Mouse (Mus musculus): ENCODE results near the gene Cyp4x1. TPM values are rescaled to one million over a fixed set of nuclear protein-coding genes. Genes with fewer than 3 reads are reported as not detected.

Gene Cyp4x1
- polyA plus RNA-seq, 1 experiment, result 0.38 TPM

GRCm38 (mm10) chr4:115121162-115121561 is 12.9 kb downstream of the Cyp4x1 start:
- TF ChIP-seq FLI1 (IDR thresholded peaks at IDR 0.05; ENCODE audit: low read length), result no peak
- TF ChIP-seq GATA1 (IDR thresholded peaks at IDR 0.05; ENCODE audit: borderline replicate concordance, low read length), result no peak
- H3K9me3 ChIP-seq, result no peaks in the 10 kb centered on the region
- H3K36me3 ChIP-seq (replicated peaks; ENCODE audit: low read length), result peaks cover 5% of the 10 kb centered on the region
- peaks cover 2% of the 10 kb centered on the region for H3K27me3 ChIP-seq (replicated peaks)
- peaks cover 59% of the 10 kb centered on the region for H3K4me1 ChIP-seq
- no peak overlapping the region for H3K4me3 ChIP-seq (replicated peaks)

- Histone ChIP-seq H3K9me3 (no peaks in the 10 kb centered on the region), H3K4me1 (peaks cover 60% of the 10 kb centered on the region), H3K4me3 (replicated peaks) (no peak overlapping the region), H3K27me3 (replicated peaks) (peaks cover 2% of the 10 kb centered on the region), H3K36me3 (replicated peaks; ENCODE audit: low read length) (peaks cover 5% of the 10 kb centered on the region)
- no peak for TF ChIP-seq FLI1 (IDR thresholded peaks at IDR 0.05; ENCODE audit: low read length)
- TF ChIP-seq GATA1 (IDR thresholded peaks at IDR 0.05; ENCODE audit: borderline replicate concordance, low read length), result no peak
Observed at GRCm38 (mm10) chr4:115119642-115120041, 14.4 kb downstream of the Cyp4x1 start.

- no peak for TF ChIP-seq GATA1 (IDR thresholded peaks at IDR 0.05; ENCODE audit: borderline replicate concordance, low read length)
- no peak for TF ChIP-seq FLI1 (IDR thresholded peaks at IDR 0.05; ENCODE audit: low read length)
- Histone ChIP-seq H3K9me3 (no peaks in the 10 kb centered on the region), H3K4me3 (replicated peaks) (peak overlapping the region; percentile 70), H3K36me3 (replicated peaks; ENCODE audit: low read length) (peaks cover 2% of the 10 kb centered on the region), H3K27me3 (replicated peaks) (no peaks in the 10 kb centered on the region), H3K4me1 (peaks cover 70% of the 10 kb centered on the region)
Observed at GRCm38 (mm10) chr4:115113266-115113665, 20.8 kb downstream of the Cyp4x1 start.

- no peaks in the 10 kb centered on the region for H3K27me3 ChIP-seq (replicated peaks)
- H3K4me1 ChIP-seq, result peaks cover 62% of the 10 kb centered on the region
- H3K4me3 ChIP-seq (replicated peaks), result no peak overlapping the region
- peaks cover 2% of the 10 kb centered on the region for H3K36me3 ChIP-seq (replicated peaks; ENCODE audit: low read length)
- 0 out of 2 replicates have a peak, but pooled peaks cover 3% of the 10 kb centered on the region for H3K9me3 ChIP-seq
- TF ChIP-seq GATA1 (IDR thresholded peaks at IDR 0.05; ENCODE audit: borderline replicate concordance, low read length) (no peak), FLI1 (IDR thresholded peaks at IDR 0.05; ENCODE audit: low read length) (no peak)
Observed at GRCm38 (mm10) chr4:115111167-115111566, 22.9 kb downstream of the Cyp4x1 start.

GRCm38 (mm10) chr4:115103510-115103909 is 30.6 kb downstream of the Cyp4x1 start:
- Histone ChIP-seq H3K9me3 (0 out of 2 replicates have a peak, but pooled peaks cover 3% of the 10 kb centered on the region), H3K4me1 (peaks cover 63% of the 10 kb centered on the region), H3K27me3 (replicated peaks) (no peaks in the 10 kb centered on the region), H3K4me3 (replicated peaks) (peak overlapping the region; percentile 67), H3K36me3 (replicated peaks; ENCODE audit: low read length) (no peaks in the 10 kb centered on the region)
- TF ChIP-seq FLI1 (IDR thresholded peaks at IDR 0.05; ENCODE audit: low read length) (no peak), GATA1 (IDR thresholded peaks at IDR 0.05; ENCODE audit: borderline replicate concordance, low read length) (no peak; the same call in 2 of the 3 replicates)

- Histone ChIP-seq H3K36me3 (replicated peaks; ENCODE audit: low read length) (no peaks in the 10 kb centered on the region), H3K4me3 (replicated peaks) (no peak overlapping the region), H3K9me3 (no peaks in the 10 kb centered on the region), H3K27me3 (replicated peaks) (no peaks in the 10 kb centered on the region), H3K4me1 (peaks cover 79% of the 10 kb centered on the region)
- TF ChIP-seq FLI1 (IDR thresholded peaks at IDR 0.05; ENCODE audit: low read length) (no peak), GATA1 (IDR thresholded peaks at IDR 0.05; ENCODE audit: borderline replicate concordance, low read length) (no peak)
Observed at GRCm38 (mm10) chr4:115101682-115102081, 32.4 kb downstream of the Cyp4x1 start.

- Histone ChIP-seq H3K9me3 (no peaks in the 10 kb centered on the region), H3K27me3 (replicated peaks) (no peaks in the 10 kb centered on the region), H3K4me3 (replicated peaks) (peak overlapping the region; percentile 90), H3K4me1 (peaks cover 94% of the 10 kb centered on the region), H3K36me3 (replicated peaks; ENCODE audit: low read length) (peaks cover 4% of the 10 kb centered on the region)
- TF ChIP-seq FLI1 (IDR thresholded peaks at IDR 0.05; ENCODE audit: low read length), result no peak
- TF ChIP-seq GATA1 (IDR thresholded peaks at IDR 0.05; ENCODE audit: borderline replicate concordance, low read length), result no peak
Observed at GRCm38 (mm10) chr4:115097146-115097496, 37.0 kb downstream of the Cyp4x1 start.

- TF ChIP-seq GATA1 (IDR thresholded peaks at IDR 0.05; ENCODE audit: borderline replicate concordance, low read length), result no peak
- TF ChIP-seq FLI1 (IDR thresholded peaks at IDR 0.05; ENCODE audit: low read length), result no peak
- Histone ChIP-seq H3K27me3 (replicated peaks) (no peaks in the 10 kb centered on the region), H3K4me3 (replicated peaks) (peak overlapping the region; percentile 90), H3K36me3 (replicated peaks; ENCODE audit: low read length) (peaks cover 4% of the 10 kb centered on the region), H3K9me3 (no peaks in the 10 kb centered on the region), H3K4me1 (peaks cover 94% of the 10 kb centered on the region)
Observed at GRCm38 (mm10) chr4:115096435-115097145, 37.5 kb downstream of the Cyp4x1 start.

- peaks cover 94% of the 10 kb centered on the region for H3K4me1 ChIP-seq
- 0 out of 3 replicates have a peak, but pooled peaks have one; percentile 27 for TF ChIP-seq GATA1 (IDR thresholded peaks at IDR 0.05; ENCODE audit: borderline replicate concordance, low read length)
- TF ChIP-seq FLI1 (IDR thresholded peaks at IDR 0.05; ENCODE audit: low read length), result no peak
- peaks cover 8% of the 10 kb centered on the region for H3K36me3 ChIP-seq (replicated peaks; ENCODE audit: low read length)
- peak overlapping the region; percentile 90 for H3K4me3 ChIP-seq (replicated peaks)
- no peaks in the 10 kb centered on the region for H3K9me3 ChIP-seq
- no peaks in the 10 kb centered on the region for H3K27me3 ChIP-seq (replicated peaks)
Observed at GRCm38 (mm10) chr4:115095671-115096434, 38.2 kb downstream of the Cyp4x1 start.

- no peak for TF ChIP-seq GATA1 (IDR thresholded peaks at IDR 0.05; ENCODE audit: borderline replicate concordance, low read length)
- TF ChIP-seq FLI1 (IDR thresholded peaks at IDR 0.05; ENCODE audit: low read length), result no peak
- H3K27me3 ChIP-seq (replicated peaks), result no peaks in the 10 kb centered on the region
- H3K4me1 ChIP-seq, result peaks cover 97% of the 10 kb centered on the region
- no peak overlapping the region for H3K4me3 ChIP-seq (replicated peaks)
- H3K36me3 ChIP-seq (replicated peaks; ENCODE audit: low read length), result peaks cover 11% of the 10 kb centered on the region
- H3K9me3 ChIP-seq, result no peaks in the 10 kb centered on the region
Observed at GRCm38 (mm10) chr4:115094056-115094455, 40.0 kb downstream of the Cyp4x1 start.
